Mouse (Mus musculus) spleen, adult 2 months (tissue): ENCODE data around the gene Eng. TPM values are rescaled to one million over a fixed set of nuclear protein-coding genes. Genes with fewer than 3 reads are reported as not detected.

Source experiments
- DNase-seq, 2 experiments: peaks; one replicate each; pipeline versions ENCODE4 v3.0.0 to v3.0.0-alpha.2; 2012 to 2021; ENCODE audit warnings: low spot score in 2 of 2, low read depth in 1 of 2
- H3K27ac ChIP-seq: fragments of 200-500 bp; 2 replicates; pipeline ENCODE4 v1.5.1; 2012; ENCODE audit warnings: low read length, inconsistent platforms; ENCODE audit not compliant: insufficient read depth
- H3K27me3 ChIP-seq: fragments of 200-500 bp; 2 replicates; pipeline ENCODE4 v1.6.1; 2012; ENCODE audit warnings: mild to moderate bottlenecking, moderate library complexity, low read length, inconsistent platforms; ENCODE audit not compliant: control insufficient read depth, insufficient read depth
- H3K36me3 ChIP-seq: fragments of 200-500 bp; 2 replicates; pipeline ENCODE4 v1.6.1; 2012; ENCODE audit warnings: mild to moderate bottlenecking, low read length, inconsistent platforms; ENCODE audit not compliant: control insufficient read depth, insufficient read depth
- H3K4me1 ChIP-seq: fragments of 200-500 bp; 2 replicates; pipeline ENCODE4 v1.6.1; 2011; ENCODE audit warnings: inconsistent platforms; ENCODE audit not compliant: control insufficient read depth, insufficient read depth, insufficient read length
- H3K4me3 ChIP-seq: fragments of 200-500 bp; 2 replicates; pipeline ENCODE4 v1.5.1; 2011; ENCODE audit warnings: mild to moderate bottlenecking, inconsistent platforms; ENCODE audit not compliant: insufficient read depth, insufficient read length; ENCODE audit errors: extremely low read depth
- CTCF ChIP-seq: fragments of 200-500 bp; IDR thresholded peaks from 2 replicates; pipeline ENCODE4 v1.5.1; 2011; ENCODE audit warnings: mild to moderate bottlenecking, inconsistent platforms; ENCODE audit not compliant: insufficient read depth, insufficient read length, insufficient replicate concordance; ENCODE audit errors: extremely low read depth
- POLR2A ChIP-seq: fragments of 200-500 bp; IDR thresholded peaks from 2 replicates; pipeline ENCODE4 v1.6.1; 2011; ENCODE audit warnings: low read depth, low read length, inconsistent platforms
- WGBS: fragments of 180-500 bp; shearing (Covaris S2); methylation state at CpG from one replicate; pipeline ENCODE4 v1.1.7; 2018; 5-methylcytosine and 5-hydroxymethylcytosine counted together
- polyA plus RNA-seq: library from polyadenylated mRNA; depleted of rRNA; stranded (reverse); fragments of >200 nt; gene quantifications from 2 replicates; pipeline ENCODE4 v1.2.3, GENCODE M21; 2012

The Eng gene
- polyA plus RNA-seq, 1 experiment: 132 TPM

- TF ChIP-seq CTCF: no peak
- TF ChIP-seq POLR2A: no peak
- DNase-seq: no peak
- 94% methylated on average over 3 of the region's 3 CpGs for WGBS
These were observed 30.4 kb downstream of the Eng start for GRCm38 (mm10) chr2:32676821-32677220.

DNA sequence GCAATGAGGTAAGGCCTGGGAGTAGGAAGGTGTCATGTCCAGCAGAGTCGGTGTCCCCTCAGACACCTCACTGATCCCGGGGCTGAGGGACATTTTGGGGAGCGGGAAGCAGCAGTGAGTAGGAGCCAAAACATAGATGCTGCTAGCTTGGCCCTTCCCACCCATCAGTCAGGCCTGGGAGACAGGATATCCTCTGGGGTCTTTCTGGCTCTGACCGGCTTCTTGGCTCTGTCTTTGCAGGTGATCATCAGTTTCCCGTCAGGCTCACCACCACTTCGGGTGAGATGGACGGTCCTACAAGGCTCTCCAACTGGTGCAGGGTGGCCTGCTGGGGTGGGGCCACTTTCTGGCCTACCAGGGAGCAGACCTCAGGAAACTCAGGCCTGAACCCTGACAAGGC, 31.3 kb downstream of the Eng start:
- Histone ChIP-seq H3K4me3 (no peak overlapping the region), H3K36me3 (0 out of 2 replicates have a peak, but pooled peaks cover 1% of the 10 kb centered on the region), H3K4me1 (no peaks in the 10 kb centered on the region), H3K27ac (no peak overlapping the region), H3K27me3 (no peaks in the 10 kb centered on the region)
- WGBS: 93% methylated on average over 7 of the region's 7 CpGs
- TF ChIP-seq POLR2A (no peak), CTCF (no peak)
- DNase-seq: no peak

More at GRCm38 (mm10) chr2:32676821-32677220, 30.4 kb downstream of the Eng start:
- H3K27me3 ChIP-seq: no peaks in the 10 kb centered on the region
- 0 out of 2 replicates have a peak, but pooled peaks cover 1% of the 10 kb centered on the region for H3K36me3 ChIP-seq
- no peaks in the 10 kb centered on the region for H3K4me1 ChIP-seq
- no peak overlapping the region for H3K27ac ChIP-seq
- H3K4me3 ChIP-seq: no peak overlapping the region

DNA sequence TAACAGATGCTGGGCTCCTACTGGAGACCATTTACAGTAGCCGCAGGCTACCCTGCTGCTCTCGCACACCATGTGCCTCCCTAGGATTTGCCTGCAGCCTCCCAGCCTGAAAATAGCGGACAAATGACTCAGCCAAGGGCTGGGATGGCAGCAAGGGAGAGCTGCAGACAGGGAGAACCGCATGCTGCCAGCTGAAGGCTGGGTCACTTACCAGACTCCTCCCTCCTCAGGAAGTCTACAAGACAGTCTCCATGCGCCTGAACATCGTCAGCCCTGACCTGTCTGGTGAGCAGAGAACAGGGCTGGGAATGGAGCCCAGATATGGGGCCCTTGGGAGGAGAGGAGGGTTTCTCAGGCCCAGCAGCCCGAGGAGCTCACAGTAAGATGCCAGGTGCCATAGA, 33.7 kb downstream of the Eng start:
- H3K27me3 ChIP-seq: no peaks in the 10 kb centered on the region
- TF ChIP-seq POLR2A: no peak
- no peak for TF ChIP-seq CTCF
- H3K27ac ChIP-seq: no peak overlapping the region
- WGBS: 76% methylated on average over 7 of the region's 7 CpGs
- no peak for DNase-seq
- H3K36me3 ChIP-seq: peaks cover 5% of the 10 kb centered on the region
- no peaks in the 10 kb centered on the region for H3K4me1 ChIP-seq
- no peak overlapping the region for H3K4me3 ChIP-seq

DNA sequence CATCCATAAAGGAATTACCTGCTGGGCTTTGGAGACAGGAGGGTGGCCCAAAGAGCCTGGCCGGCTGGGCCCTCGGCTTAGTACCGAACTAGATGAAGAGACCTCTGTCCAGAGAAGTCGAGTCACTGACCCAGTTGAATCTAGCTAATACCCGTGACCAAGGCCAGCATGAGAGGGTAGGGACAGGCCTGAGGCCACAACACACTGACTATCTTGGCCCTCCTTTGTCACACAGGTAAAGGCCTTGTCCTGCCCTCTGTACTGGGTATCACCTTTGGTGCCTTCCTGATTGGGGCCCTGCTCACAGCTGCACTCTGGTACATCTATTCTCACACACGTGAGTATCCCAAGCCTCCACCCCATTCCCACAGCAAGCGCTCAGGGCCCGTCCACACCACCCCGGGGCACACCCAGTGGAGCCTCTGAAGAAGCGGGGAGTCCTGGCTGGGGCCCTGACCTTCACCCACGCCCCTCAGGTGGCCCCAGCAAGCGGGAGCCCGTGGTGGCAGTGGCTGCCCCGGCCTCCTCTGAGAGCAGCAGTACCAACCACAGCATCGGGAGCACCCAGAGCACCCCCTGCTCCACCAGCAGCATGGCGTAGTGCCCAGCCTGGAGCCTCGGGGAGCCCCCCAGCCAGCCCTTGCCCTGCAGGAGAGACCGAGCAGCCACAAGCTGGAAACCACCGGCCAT, 34.7 kb downstream of the Eng start:
- no peaks in the 10 kb centered on the region for H3K4me1 ChIP-seq
- H3K27ac ChIP-seq: no peak overlapping the region
- H3K27me3 ChIP-seq: no peaks in the 10 kb centered on the region
- H3K36me3 ChIP-seq: peaks cover 6% of the 10 kb centered on the region
- TF ChIP-seq POLR2A (no peak), CTCF (no peak)
- 83% methylated on average over 19 of the region's 19 CpGs for WGBS
- no peak for DNase-seq
- H3K4me3 ChIP-seq: no peak overlapping the region

DNA sequence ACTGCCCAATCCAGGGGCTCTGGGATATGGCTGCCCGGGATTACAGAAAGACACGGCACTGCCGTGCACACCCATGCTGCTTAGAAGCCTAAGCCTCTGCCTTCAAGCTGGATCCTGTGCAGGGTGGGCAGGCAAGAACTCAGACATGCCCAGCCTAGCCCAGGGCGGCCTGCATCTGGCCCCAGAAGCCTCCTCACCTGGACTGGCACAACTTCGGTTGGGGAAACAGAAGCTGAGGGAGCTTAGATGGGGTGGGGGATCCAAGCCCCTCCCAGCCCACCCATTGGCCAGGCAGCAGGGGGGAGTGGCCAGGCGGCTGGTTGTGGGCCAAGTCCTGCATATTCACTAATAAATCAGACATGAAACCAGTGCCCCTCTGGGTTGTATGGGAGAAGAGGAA, 35.4 kb downstream of the Eng start:
- DNase-seq: no peak
- H3K36me3 ChIP-seq: peaks cover 8% of the 10 kb centered on the region
- no peak overlapping the region for H3K27ac ChIP-seq
- WGBS: 77% methylated on average over 6 of the region's 6 CpGs
- no peak for TF ChIP-seq POLR2A
- no peak for TF ChIP-seq CTCF
- no peaks in the 10 kb centered on the region; the same call in 1 of the 2 replicates for H3K4me1 ChIP-seq
- H3K4me3 ChIP-seq: no peak overlapping the region
- no peaks in the 10 kb centered on the region for H3K27me3 ChIP-seq

DNA sequence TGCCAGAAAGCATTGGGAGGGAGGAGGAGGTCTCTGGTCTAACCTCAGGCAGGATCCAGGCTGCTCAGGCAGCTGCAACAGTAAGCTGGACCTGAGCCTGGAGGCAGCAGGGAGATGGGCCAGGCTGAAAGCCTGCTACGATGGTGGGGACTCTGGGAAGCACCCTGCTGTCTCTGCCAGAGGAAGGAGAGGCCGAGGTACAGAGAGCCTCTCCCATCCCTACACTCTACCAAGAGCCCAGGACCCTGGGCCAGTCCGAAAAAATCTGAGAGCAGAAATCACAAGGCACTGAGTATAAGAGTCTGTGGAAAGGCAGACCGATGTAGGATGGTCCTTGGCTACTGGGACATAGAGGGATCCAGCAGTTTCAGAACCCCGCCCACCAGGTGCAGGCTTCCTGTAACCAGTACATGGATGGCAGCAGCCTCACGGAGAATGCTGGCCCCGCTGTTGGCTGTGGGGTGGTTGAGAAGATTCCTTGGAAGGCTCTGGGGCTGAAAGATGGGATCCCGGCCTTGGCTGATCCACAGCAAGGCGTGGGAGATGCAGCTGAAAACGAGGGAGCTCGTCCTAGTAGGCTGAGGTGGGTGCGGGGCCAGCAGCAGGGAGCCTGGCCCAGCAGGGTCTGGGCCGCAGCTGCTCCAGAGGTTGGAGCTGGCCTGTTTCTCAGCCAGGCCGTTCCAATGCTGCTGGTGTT, 36.5 kb downstream of the Eng start:
- no peak overlapping the region for H3K4me3 ChIP-seq
- peaks cover 11% of the 10 kb centered on the region for H3K36me3 ChIP-seq
- H3K4me1 ChIP-seq: no peaks in the 10 kb centered on the region; the same call in 1 of the 2 replicates
- WGBS: 93% methylated on average over 14 of the region's 14 CpGs
- TF ChIP-seq CTCF: no peak
- no peak for TF ChIP-seq POLR2A
- no peak for DNase-seq
- no peak overlapping the region for H3K27ac ChIP-seq
- no peaks in the 10 kb centered on the region for H3K27me3 ChIP-seq

- 89% methylated on average over 10 of the region's 10 CpGs for WGBS
- TF ChIP-seq POLR2A: no peak
- no peak for TF ChIP-seq CTCF
- Histone ChIP-seq H3K36me3 (peaks cover 11% of the 10 kb centered on the region), H3K4me1 (no peaks in the 10 kb centered on the region; the same call in 1 of the 2 replicates), H3K4me3 (no peak overlapping the region), H3K27me3 (no peaks in the 10 kb centered on the region), H3K27ac (no peak overlapping the region)
- no peak for DNase-seq
These were observed 37.3 kb downstream of the Eng start for GRCm38 (mm10) chr2:32683701-32684100.
